Mouse (Mus musculus) T-helper 17 cell (primary cell): Measurements from ENCODE around the gene Olfr71.

Experiments
- in situ Hi-C, 2 experiments: fragments of 300-600 bp; cut with MboI, MseI; formaldehyde crosslinking; loops; 1 replicate in 1 of 2; 2 replicates in 1 of 2; pipeline ENCODE4 v1.15.1; 2025; ENCODE audit warnings: high pct_unique_total_duplicates in 2 of 2

Olfr71 gene

GRCm38 (mm10) chr4:43713652-43714219 is 3.7 kb upstream of the Olfr71 start:
- in situ Hi-C loops = no loop called here

DNA sequence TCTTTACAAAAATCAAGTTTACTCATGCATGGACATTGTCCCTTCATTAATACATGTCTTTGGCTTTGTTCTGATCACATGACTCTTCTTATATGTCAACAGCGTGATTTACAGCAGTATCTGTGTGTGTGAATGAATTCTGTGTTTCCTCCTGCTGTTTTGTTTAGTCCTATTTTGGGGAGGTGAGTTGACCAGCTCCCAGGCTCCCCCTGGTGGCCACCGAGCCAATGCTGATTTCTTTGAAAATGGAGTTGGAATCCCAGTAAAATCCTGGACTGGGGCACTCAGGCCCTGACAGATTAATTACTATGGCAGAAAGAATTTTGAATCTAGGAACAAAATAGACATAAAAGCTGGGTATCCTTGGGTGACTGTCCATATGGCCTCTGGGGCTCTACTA is 1.8 kb upstream of the Olfr71 start:
- in situ Hi-C loops = no loop called here

- in situ Hi-C loops = loop anchor here (5.0 kb wide), 1 partner anchor 74 kb away; the partner anchor contains the start of gene Npr2 (in 2 of the 2)
Measured at GRCm38 (mm10) chr4:43705991-43706390, 4.1 kb downstream of the Olfr71 start.

GRCm38 (mm10) chr4:43703851-43704250 is 6.2 kb downstream of the Olfr71 start:
- in situ Hi-C loops = no loop called here

- in situ Hi-C loops = no loop called here
Measured at GRCm38 (mm10) chr4:43703439-43703838, 6.6 kb downstream of the Olfr71 start.

DNA sequence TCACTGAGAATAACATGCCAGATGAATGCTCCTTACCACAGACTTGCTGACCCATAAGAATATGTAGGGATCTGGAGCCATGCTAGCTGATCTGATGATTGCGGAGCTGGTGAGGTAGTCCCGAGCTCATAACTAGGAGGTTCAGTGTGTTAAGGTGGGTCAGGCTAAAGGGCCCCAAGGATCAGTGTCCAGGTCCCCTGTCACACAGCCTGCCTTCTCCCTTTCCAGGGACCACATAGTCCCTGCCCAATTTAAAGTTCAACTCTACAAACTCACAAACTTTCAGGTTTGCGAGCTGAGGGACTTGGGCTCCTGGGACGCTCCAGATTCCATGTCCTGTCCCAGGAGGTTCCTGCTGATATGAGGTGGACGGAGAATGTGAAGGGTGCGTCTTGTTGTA is 9.3 kb downstream of the Olfr71 start, which contains the start of gene Olfr70:
Gene Olfr70 (minus strand): TSS at position 101 of the 400 bp plus-strand sequence.
- in situ Hi-C loops = no loop called here

- in situ Hi-C loops = no loop called here
Measured at GRCm38 (mm10) chr4:43696561-43696960, 13.5 kb downstream of the Olfr71 start.

DNA sequence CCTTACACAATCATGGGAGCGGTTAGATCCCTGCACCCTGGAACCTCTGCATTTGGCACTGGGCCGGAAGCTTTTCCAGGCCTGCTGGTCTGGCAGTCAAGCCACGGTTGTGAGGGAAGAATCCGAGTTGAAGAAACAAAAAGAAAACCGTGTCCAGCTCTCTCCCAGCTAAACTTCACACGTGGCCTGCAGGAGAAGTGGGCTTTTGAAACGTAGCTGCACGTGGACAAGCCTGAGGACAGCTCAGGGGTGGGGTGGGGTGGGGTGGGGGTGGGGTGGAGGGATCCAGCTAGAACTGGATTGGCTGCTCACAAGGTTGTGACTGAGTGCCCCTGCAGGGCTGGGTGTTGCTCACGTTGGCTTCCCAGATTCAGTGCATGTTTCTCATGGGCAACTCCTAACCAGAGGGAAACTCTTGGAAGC is 14.8 kb downstream of the Olfr71 start:
- in situ Hi-C loops = no loop called here

GRCm38 (mm10) chr4:43694439-43695248 is 15.4 kb downstream of the Olfr71 start:
- in situ Hi-C loops = loop anchor here in 1 of 2 experiments (5.0 kb wide), 1 partner anchor 88 kb away; no protein-coding TSS in a partner anchor

GRCm38 (mm10) chr4:43693806-43694241 is 16.2 kb downstream of the Olfr71 start:
- in situ Hi-C loops = loop anchor here in 1 of 2 experiments (5.0 kb wide), 1 partner anchor 88 kb away; no protein-coding TSS in a partner anchor

DNA sequence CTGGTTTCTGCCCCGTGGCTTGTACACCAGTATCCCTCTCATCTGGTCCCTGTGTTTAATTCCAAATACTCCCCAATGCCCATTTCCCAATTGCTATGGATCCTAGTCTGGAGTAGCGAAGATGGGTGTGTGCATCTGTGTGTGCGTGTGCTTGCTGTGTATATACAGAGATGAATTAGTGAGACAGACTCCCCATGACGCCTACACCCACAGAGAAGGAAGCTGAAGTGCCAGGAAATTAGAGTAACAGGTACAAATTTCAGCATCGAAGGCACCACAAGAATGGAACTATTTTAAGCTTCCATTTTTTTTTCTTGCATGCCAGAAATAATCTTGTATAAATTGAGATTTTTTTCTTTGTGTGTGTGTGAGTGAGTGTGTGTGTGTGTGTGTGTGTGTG is 19.0 kb downstream of the Olfr71 start:
- in situ Hi-C loops = loop anchor here in 1 of 2 experiments (5.0 kb wide), 1 partner anchor 91 kb away; no protein-coding TSS in a partner anchor

DNA sequence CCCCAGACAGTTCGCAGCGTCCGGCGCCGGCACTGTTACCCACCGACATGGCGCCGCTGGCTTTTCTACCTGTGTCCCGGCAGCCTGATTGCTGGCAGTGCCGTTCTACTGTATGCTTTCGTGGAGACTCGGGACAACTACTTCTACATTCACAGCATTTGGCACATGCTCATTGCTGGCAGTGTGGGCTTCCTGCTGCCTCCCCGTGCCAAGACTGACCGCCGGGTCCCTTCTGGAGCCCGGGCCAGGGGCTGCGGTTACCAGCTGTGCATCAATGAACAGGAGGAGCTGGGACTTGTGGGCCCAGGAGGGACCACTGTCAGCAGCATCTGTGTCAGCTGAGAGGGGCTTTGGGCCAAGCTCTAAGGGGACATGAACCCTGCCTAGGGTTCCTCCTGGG is 20.0 kb downstream of the Olfr71 start:
- in situ Hi-C loops = loop anchor here in 1 of 2 experiments (5.0 kb wide), 1 partner anchor 92 kb away; no protein-coding TSS in a partner anchor

DNA sequence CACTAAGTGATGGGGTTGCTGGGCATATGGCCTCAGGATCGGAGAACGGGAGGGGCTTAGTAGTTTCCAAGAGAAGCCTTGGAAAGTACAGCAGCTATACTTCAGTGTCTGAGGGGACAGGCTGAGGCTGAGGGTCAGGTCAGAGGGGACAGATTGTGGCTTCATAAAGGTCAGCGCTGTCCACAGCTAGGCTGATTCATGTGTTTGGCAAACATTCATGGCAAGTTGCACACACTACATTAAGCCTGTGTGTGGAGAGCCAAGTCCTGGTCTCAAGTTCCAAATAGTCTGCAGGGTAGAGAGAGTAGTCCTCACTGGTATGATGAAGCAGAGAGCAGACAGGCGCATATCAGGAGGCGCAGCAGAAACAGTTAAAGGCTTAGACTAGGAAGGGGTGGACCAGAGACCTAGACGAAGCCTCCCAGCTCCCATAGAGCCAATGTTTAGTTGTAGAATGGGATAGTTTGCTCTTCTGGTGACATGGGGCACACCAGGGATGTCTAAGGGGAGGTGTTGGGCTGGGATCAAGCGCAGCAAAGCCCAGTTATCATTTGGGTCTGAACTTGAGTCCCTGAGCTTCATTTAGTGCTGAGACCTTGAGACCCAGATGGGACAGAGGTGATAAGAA is 30.5 kb downstream of the Olfr71 start:
- in situ Hi-C loops = no loop called here

GRCm38 (mm10) chr4:43678541-43678940 is 31.5 kb downstream of the Olfr71 start:
- in situ Hi-C loops = no loop called here

DNA sequence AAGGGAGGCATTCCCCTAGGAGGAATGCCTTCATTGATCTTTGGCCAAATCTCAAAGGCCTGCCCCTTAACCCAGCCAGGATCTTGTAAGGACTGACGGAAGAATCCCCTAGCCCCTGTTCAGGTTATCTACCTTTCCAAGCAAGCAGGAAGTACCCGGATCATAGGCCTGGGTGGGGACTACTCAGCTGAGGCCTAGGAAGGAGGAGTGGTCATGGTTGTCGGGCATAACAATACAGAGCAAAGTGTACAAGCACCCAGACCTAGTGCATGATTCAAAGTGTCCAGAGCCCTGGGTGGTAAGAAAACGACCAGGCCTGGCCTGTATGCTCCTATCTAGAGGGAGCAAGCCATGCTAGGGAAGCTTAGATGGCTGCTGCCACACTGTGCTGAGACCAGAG is 34.4 kb downstream of the Olfr71 start:
- in situ Hi-C loops = no loop called here

- in situ Hi-C loops = no loop called here
Measured at GRCm38 (mm10) chr4:43674974-43675373, 35.1 kb downstream of the Olfr71 start.

- in situ Hi-C loops = no loop called here
Measured at GRCm38 (mm10) chr4:43673703-43674102, 36.4 kb downstream of the Olfr71 start.

DNA sequence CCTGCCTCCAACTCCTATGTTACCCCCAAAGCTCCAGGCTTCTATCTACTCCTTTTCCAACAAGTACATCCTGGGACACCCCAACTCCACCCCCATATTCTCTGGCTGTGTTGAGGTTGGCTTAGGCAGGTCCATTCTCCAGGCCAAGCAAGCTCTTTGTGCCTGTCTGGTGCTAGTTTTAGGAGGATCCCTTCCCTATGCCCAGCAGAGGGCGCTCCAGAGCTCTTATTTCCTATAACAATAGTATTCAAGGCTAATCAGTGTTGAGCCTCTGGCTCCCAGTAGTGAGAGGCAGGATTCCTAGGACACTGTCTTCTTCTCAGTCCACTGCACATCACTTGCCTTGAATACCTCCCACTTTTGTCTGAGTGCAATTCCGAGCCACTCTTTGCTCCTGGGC is 38.0 kb downstream of the Olfr71 start:
- in situ Hi-C loops = no loop called here

DNA sequence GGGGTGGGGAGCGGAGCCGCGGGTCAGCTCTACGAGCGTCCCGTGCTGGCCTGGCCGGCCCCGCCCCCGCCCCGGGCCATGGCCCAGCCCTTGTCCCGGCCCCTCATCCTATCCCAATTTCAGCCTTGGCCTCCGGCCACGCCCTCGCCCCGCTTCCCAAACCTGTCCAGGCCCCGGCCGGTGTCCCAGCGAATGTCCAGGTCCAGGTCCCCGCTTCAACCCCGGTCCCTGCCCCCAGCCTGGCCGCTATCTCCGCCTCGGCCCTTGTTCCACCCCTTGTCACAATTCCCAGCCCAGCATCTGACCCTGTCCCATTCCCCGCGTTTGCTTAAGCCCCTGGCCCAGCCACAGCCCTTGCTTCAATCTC is 40.6 kb downstream of the Olfr71 start:
- in situ Hi-C loops = no loop called here

DNA sequence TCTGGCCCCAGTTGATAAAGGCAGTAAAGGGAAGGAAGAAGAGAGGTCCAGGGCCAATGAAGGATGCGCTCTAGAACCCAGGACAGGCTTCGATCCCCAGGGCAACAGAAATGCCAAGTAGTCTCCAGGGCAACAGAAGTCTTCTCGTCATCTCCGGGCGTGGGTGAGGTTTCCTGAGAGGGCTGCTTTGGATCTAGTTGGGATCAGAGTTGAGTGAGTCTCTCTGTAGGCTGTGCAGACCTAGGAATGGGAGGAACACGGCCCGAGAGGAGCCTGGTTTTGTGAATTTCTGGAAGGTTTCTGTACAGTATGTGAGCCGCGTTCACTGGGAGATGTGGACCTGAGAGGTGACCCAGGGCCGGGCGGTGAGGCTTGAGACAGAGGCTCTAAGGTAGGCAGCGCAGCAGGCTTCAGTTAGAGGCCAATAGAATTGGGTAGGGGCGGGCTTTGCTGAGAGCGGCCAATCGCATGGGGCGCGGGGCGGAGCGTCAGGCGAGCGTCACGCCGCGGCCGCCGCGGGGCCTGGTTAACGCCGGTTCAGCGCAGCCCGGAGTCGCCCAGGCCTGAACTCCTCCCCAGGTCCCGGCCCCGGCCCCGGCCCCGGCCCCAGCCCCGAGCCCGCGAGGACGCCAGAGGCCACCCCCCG is 41.1 kb downstream of the Olfr71 start, which contains the start of the genes Tmem8b and Fam221b:
Gene Tmem8b (plus strand): TSS at position 190 of the 646 bp plus-strand sequence.
Gene Fam221b (minus strand): TSS at position 364 of the 646 bp plus-strand sequence.
- in situ Hi-C loops = no loop called here

DNA sequence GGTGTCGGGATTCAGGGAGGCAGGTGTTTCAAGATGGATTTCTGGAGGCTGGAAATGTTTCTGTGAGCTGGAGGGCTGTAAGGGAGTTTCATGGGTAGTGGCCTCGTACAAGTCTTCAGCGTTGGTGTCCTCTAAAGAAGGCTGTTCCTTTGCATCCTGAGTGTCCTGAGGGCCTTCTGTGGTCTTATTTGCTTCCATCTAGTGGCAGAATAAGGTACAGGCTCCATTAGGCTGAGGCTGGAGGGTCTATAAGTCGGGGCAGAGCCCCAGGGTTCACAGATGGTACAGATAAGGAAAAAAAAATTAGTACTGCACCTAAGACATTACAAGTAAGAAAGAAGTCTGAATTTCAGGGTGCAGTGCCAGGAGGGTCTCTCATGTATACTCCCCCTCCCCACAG is 43.6 kb downstream of the Olfr71 start:
- in situ Hi-C loops = no loop called here
